Mouse (Mus musculus): ENCODE measurements around the gene Capza1.
A peak's percentile ranks its signal among the peaks of the same experiment; 100 is the strongest.
"Not testable (repeated sequence)": the region's sequence is repeated elsewhere in the genome, so short reads cannot be mapped to it uniquely, and the experiment has no call there.

Capza1 gene

DNA sequence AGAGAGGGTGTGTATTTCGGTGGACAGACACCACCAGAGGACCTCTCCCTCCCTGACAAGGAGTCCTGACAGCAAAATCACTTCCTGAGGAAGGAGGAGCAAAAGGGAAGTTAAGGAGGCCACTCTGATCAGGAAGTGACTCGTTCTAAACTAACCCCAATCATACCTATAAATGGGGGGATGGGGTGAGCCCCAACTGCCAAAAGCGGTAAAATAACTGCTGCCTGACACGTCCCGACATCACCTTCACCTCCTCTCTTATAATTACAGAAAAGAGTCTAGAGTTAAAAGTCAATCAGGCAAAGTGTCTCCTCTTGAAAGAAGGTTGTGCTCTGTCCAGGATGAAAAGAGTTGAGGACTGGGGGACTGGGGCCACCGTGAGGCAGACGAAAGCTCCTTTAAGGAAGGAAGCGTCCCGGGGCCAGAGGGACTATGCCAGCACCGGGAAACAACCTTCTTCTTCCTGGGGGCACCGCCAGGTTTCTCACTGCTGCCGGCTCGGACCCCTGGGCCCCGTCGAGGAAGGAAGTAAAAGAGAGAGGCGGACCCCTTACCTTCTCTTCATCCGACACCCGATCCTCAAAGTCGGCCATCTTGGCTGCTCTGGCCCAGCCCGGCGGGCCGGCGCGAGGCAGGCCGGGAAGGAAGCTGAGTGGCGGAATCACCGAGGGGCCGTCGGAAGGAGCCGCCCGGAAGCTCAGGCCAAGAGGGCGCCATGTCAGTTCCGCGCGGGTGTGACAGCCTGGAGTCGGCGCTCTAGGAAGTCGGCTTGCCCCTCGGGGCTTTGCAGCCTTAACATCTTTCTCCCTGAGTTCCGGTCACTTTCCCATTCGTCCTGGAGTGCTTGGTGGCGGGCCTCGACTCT lies at the start of gene Capza1, which contains the start of gene St7l:
Gene Capza1, minus strand, starts transcription at position 720 of the 865 bp plus-strand sequence.
Gene St7l, plus strand, starts transcription at position 220 of the 865 bp plus-strand sequence.
- DNase-seq: peak; percentile 92

DNA sequence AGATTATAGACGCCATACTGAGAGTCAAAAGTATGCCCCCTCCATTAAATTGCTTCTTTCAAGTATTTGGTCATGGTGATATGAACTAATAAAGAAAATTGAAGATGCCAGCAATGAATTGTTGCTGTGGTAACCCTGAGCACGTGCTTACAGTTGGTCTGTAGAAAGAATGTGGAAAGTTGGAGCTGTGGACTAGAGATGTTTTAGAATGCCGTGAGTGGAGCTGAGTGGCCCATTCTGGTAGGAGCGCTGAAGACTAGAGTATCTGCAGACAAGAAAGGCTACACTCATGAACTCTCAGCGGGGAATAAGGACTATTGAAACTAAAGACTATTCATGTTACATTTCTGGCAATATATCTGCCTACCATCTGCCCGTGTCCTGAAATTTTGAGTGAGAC lies 44.9 kb upstream of the Capza1 start:
- no peak for DNase-seq

DNA sequence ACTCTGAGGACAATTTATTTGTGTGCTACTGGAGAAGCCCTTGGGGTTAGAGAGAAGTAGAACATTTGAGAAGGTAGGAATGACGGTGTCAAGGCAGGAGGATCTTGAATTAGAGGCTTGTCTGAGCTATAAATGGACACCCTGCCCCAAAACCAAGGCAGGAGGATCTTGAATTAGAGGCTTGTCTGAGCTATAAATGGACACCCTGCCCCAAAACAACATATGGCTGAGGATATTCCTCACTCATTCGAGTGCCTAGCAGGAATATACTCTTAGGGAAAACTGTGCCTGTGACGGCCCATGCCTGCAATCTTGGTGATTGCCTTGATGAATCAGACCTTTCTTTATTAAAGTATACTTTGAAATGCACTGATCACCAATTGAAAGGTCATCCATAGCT lies 41.7 kb upstream of the Capza1 start:
- peak; percentile 9 for DNase-seq

DNA sequence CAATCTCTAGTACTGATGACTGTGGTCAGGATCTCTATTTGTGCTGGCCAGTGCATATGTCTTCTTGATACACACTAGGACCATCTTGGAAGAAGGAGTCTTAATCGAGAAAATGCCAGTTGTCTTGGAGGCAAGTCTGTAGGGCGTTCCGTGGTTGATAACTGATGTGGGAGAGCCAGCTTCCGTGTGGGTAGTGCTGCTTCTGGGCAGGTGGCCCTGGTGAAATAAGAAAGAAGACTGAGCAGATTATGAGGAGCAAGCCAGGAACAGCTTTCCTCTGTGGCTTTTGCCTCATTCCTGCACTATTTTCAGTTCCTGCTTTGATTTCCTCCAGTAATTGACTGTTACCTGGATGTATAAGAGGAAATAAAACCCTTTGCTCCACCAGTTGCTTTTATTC lies 41.1 kb upstream of the Capza1 start:
- peak; percentile 13 for DNase-seq

DNA sequence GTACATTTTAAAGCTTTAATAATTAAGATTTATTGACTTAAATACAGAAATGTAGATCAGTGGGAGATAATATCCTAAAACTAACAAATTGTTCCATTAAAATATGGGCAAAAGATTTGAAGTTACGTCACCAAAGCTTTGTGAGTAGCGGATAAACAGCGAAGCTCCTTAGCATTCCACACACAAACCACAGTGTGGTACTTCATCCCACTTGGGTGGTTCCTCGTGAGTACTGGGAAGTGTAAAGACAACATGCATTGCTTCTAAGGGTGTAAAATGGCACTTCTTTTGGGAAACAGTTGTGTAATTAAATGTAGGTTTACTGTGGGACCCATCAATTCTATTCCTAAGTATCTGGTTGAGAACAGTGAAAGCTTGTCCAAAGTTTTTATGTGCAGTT lies 36.8 kb upstream of the Capza1 start:
- no peak for DNase-seq

DNA sequence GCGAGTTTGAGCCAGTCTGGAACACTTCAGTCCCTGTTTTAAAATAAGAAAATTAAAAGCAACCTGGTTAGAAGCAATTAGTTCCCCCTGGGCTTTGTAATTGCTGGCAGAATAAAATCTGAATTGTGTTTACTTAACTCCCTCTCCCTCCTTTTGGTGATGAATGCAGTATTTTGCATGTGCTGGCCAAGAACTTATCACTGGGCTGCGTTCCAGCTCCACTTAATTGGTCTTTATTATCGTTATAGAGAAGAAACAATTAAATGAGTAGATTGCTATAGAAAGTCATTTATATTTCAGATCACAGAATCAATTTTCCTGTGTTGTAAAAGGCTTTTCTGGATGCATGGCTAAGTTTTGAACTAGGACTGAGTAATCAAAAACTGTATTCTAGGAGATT lies 31.8 kb upstream of the Capza1 start:
- DNase-seq: no peak

DNA sequence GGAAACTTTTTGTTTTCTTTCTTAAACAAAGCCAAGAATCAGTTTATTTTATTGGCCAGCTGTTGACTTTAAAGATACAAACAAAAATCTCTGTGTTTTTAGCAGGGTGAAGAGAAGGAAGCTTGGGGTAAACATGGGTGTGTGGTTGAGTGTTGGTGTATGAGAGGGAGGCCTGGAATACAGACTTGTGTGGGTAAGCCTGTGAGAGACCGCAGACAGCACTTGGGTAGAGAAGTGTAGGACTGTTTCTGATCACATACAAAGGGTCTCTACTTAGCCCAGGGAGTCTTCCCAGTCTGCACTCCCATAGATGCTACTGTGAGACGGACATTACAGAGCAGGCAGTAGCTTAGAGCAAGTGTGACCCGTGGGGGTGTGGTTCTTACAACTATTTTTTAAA lies 24.3 kb upstream of the Capza1 start:
- no peak for DNase-seq

DNA sequence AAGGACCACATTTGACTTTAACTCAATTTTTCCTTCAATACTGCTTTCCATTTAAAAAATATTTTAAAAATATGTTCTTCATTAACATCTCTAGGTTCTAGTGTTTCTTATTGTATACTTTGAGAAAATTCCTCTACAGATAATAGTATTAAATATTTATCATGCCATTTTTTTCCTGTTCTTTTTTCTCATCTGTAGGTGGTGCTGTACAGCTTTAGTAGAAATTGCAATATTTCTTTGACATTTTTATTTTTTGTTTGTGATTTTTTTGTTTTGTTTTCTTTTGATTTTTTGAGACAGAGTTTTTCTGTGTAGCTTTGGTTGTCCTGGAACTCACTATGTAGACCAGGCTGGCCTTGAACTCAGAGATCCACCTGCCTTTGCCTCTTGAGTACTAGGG lies 5.3 kb upstream of the Capza1 start:
- DNase-seq: no peak

DNA sequence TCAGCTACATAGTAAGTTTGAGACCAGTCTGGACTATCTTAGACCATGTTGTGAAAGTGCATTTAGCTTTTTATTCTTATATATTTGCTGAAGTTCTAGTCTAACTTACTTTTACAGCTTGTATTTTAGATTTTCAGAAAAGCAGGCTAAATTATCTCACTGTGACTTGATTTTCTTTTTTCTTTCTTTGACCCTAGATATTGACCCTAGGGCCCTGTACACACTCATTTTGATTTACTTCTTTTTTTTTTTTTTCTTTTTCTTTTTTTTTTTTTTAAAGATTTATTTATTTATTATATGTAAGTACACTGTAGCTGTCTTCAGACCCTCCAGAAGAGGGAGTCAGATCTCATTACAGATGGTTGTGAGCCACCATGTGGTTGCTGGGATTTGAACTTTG lies 2.4 kb upstream of the Capza1 start:
- not testable (repeated sequence) for DNase-seq

DNA sequence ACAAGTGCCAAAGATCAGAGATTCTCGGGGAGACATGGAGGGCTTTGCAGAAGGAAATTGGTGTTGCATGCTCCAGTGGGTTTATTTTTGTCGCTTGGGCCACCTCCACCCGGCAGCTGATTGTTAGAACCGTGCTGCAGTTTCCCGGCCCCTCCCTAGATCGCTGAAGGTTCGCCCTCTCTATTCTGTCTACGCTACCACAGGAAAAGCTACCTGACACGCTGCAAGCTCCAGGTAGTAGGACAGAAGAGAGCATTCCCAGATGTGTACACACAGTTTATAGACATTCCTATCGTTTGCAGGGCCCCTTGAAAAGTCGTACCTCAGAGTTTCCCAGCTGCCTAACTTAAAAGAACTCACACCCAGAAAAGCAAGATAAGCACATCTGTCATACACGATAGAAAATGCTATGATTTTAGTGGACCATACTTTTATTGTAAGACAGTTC lies 1.1 kb upstream of the Capza1 start:
- no peak for DNase-seq

DNA sequence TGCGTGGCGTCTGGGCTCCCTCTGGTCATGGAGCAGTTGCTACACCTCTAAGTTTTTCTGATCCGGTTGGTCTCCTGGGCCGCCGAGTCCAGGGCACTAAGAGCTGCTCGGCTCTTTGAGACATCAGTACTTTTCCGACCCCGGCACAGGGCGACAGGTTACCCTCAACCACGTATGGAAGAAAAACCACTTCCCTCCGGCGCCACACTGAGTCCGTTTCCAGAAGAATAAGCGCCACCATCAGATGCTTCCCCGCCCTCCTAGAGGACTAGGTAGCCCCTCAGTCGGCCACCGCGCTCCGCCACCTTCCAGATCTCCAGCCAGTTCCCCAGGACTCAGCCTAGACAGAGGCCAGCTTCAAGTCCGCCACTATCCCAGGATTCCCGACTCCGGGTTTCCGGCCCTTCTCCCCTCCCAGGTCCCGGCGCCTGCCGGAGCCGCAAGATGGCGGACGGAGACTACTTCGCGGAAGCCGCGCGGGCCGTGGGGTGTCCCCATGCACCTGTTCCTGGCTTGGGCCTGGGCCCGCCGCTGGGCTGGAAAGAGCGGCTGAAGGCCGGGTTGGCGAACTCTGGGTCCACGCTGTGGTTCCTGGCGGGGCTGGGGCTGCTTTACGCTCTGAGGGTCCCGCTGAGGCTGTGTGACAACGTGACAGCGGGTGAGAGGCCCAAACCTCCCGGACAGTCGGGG lies 491 bp upstream of the Capza1 start:
- DNase-seq: peak; percentile 92

DNA sequence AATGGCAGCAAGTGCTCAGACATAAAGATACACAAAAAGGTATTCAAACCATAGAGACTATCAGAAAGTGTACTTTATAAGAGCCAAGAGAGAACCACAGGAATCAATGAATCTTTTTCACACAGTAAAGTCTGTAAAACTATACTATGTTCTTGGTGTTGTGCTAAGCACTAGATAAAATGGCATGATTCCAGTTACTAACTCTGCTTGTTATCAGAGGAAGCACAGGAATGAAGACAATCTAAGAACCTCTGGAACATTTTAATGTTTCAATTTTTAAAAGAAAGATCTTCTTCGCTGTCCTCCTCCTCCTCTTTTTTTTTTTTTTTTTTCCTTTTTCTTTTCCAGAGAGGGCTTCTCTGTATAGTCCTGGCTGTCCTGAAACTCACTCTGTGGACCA lies 5.7 kb downstream of the Capza1 start:
- DNase-seq: no peak

DNA sequence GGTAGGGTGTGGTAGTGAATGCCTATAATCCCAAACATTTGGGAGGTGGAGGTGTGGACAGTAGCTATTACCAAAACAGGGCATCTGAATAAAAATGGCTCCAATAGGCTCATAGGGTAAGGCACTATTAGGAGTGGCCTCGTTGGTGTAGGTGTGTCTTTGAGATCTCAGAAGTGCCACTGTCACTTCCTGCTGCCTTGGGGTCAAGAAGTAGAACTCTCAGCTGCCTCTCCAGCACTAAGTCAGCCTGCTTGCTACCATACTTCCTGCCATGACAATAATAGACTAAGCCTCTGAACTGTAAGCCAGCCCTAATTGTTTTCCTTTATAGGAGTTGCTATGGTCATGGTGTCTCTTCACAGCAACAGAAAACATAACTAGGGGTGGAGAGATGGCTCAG lies 8.2 kb downstream of the Capza1 start:
- no peak for DNase-seq

DNA sequence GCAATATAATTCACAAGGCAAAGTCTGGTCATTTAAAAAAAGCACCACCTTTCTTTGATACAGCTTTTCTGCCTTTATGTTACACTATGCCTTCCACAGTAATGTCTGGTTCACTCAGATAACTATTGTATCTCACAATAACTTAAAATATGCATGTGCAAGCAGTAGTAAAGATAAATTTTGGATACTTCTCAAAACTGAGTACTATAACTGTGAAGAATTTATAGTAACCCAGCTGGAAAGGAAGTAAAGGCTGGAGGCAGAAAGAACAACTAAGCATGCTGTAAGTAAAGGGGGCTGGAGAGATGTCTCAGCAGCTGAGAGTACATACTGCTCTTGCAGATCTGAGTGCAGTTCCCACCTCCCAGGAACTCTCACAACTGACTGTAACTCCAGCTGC lies 9.4 kb downstream of the Capza1 start:
- DNase-seq: no peak

DNA sequence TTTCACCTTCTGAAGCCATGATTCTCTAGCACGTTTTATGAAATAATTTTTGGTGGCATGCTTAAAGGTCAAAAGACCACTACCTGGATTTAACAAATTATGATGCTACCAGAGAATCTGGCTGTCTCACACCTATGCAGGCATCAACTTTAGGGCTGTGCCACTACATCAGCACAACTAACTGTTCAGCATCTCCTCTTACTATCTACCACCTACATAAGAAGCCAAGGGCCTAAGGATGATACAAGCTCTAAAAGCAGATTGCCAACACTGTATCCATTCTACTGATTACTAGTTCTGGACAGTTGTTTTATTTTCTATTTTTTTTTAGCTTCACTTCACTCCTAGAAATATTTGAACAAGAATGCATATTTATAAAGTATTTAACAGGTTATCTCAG lies 9.8 kb downstream of the Capza1 start:
- DNase-seq: no peak

DNA sequence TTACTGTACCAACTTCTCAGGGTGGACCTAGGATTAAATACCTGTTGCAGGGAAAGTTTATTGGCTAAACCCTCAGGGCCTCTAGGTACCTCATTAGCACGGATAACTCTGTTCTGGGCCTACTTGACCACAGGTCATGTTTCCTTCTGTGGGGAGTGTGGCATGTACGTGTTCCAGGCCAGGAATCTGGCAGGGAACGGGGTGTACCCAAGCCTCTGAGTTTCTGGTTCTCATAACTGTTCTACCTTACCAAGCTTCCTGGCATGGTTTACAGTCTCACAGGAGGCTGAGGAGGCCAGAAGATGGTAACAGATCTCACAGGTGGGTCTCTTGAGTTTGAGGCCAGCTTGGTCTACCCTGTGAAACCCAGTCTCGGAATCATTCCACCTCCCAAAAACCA lies 17.7 kb downstream of the Capza1 start:
- DNase-seq: no peak

DNA sequence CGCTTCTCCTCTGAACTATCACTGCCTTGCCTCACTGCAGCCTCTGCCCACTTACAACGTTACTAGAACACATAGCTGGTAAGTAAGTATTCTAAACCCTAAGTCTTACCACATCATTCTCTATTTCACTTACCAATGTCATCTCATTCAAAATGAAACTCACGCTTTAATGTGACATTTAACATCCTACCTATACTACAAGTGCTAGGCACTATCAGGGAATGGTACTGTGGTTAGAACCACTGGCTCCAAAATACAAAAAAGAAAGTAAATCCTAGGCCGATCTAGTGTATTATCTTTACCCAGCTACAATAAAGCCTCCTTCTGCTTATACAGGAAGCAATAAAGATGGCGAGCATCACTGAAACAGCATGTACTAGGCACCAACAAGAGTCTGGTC lies 23.3 kb downstream of the Capza1 start:
- no peak for DNase-seq

DNA sequence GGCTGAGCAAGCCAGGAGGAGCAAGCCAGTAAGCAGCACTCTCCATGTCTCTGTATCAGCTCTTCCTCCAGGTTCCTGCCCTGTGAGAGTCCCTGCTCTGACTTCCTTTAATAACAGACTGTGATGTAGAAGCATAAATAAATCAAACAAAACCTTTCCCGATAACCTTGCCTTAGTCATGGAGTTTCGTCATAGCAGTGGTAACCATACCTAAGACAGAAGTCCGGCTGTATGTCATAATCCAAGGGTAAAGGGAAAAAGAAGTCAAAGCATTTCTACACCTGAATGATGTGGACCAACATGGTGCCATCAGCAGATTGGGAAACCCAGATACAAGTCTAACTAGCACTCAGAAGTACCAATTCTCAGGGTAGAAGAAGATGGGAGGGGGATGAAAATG lies 28.5 kb downstream of the Capza1 start:
- DNase-seq: no peak

DNA sequence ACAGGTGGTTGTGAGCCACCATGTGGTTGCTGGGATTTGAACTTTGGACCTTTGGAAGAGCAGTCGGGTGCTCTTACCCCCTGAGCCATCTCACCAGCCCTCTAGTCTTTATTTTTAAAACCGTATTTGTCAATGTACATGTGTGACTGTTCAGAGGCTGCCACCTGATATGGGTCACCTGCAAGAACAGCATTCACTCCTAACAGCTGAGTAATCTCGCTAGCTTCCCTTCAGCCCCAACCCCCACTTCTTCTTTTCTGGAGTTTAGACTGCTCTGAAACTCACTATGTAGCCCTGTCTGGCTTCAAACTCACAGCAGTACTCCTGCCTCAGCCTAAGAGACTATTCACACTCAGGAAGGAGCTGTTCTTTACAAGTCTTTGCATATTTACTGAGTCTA lies 41.9 kb downstream of the Capza1 start:
- DNase-seq: no peak

DNA sequence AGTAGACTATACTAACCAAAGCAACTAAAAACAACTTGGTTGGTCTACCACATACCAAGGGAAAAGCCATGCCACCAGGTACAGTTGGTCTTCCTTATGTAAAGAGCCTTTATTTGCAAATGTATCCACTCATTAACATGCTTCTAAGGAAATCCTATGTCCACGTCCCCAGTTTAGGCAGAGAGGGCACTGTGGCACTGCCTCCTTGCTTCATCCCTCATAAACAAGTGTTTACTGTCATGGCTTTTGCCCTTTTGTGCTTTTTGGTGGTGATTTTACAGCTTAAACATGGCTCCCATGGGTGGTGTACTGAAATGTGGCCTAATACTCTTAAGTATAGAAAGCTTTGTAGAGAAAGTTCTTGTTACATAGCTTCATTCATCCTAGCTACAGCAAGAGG lies 43.9 kb downstream of the Capza1 start:
- DNase-seq: no peak

DNA sequence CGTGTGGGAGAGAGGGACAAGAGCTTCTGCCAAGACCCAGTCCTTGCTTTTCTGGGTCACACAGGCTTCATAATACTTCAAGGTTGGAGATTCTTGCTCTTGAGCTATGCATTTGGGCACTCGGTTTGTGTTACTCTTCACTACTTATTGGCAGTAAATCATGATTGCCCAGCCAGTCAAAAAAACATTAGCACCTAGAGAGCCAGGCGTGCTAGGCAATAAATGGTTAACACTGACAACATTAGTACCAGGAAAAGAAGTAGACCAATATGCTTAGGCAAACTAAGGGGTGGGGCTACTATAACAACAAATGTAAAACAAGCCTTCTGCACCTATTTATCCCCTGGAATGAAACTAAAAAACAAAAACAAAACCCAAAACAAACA lies 45.6 kb downstream of the Capza1 start:
- DNase-seq: no peak

DNA sequence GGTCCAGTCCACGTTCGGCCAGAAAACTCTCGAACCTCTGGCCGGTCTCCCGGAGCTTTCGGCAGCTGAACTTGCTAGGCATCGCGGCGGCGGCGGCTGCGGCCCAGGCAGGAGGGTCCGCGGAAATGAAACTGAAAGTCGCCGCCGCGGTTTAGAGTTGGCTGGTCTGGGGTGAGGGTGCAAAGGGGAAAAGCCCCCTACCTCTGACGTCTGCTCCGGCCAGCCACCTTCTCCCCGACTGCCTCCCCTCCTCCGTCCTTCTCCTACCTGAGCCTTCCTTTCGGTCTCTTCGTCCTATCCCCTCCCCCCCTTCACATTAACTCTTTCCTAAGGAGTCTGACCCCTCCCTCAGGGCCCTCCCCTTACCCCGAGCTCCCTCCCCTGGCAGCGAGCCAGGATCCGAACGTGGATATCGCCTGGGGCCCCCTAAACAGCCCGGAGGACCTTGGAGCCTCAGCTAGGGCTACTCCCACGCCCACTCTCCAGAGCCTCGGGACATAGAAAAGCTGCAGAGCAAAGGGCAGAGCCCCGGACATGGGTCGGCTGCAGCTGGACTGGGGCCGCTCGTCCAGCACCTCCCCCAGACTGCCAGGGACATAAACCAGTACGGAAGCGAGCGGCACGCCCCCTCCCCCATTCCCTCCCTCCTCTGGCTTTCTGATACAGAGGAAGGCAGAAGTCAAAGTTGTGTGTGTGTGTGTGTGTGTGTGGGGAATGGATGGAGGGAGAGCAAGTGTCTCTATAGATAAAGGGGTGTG lies 46.1 kb downstream of the Capza1 start, which contains the start of gene Mov10:
Gene Mov10, minus strand, starts transcription at position 573 of the 758 bp plus-strand sequence.
- peak; percentile 36 for DNase-seq

DNA sequence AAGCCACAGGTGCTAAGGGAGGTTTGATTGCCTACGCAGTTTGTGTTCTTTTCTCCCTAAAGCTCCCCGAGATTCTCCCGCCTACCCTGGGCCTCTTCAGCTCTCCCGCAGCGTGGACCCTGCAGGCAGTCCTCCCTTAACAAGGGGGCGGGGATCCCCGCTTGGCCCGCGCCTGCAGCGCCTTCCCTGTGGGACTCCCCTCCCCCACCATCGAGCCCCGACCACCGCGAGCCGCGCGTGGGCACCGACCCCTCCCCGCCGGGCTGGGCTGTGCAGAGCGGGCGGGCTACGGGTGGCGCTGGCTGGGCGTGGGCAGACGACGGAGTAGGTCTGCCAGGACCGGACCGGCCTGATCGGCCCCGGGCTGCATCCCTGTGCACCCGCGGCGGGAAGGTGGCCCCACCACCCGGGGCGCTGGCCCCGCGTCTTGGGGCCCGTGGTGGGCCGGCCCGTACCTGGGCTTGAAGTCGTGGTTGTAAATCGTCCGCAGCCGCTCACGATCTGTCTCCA lies 46.8 kb downstream of the Capza1 start:
- peak; percentile 44 for DNase-seq
